Mouse (Mus musculus) neural tube, embryonic 10.5 days (tissue): Measurements from ENCODE around the gene Poc5.
A peak's percentile ranks its signal among the peaks of the same experiment; 100 is the strongest.

Experiments used
- DNase-seq: peaks from one replicate; pipeline ENCODE4 v3.0.0-alpha.2; 2017; ENCODE audit warnings: low spot score; ENCODE audit errors: extremely low spot score

Poc5 gene

GRCm38 (mm10) chr13:96388042-96388888 is at the start of gene Poc5:
Poc5 (plus strand) TSS chr13:96388294.
- peak; percentile 99 for DNase-seq

GRCm38 (mm10) chr13:96341461-96341860 is 46.6 kb upstream of the Poc5 start:
- no peak for DNase-seq

GRCm38 (mm10) chr13:96344778-96345177 is 43.3 kb upstream of the Poc5 start:
- no peak for DNase-seq

- no peak for DNase-seq
Observed at GRCm38 (mm10) chr13:96346581-96346980, 41.5 kb upstream of the Poc5 start.

GRCm38 (mm10) chr13:96350207-96350606 is 37.9 kb upstream of the Poc5 start:
- DNase-seq, result no peak

GRCm38 (mm10) chr13:96351264-96351663 is 36.8 kb upstream of the Poc5 start:
- no peak for DNase-seq

- no peak for DNase-seq
Observed at GRCm38 (mm10) chr13:96375519-96375918, 12.6 kb upstream of the Poc5 start.

- no peak for DNase-seq
Observed at GRCm38 (mm10) chr13:96376871-96377270, 11.2 kb upstream of the Poc5 start.

GRCm38 (mm10) chr13:96377883-96378282 is 10.2 kb upstream of the Poc5 start:
- DNase-seq, result no peak

- DNase-seq, result no peak
Observed at GRCm38 (mm10) chr13:96389301-96389700, 1.2 kb downstream of the Poc5 start.

GRCm38 (mm10) chr13:96401251-96401650 is 13.2 kb downstream of the Poc5 start:
- DNase-seq, result no peak

GRCm38 (mm10) chr13:96405518-96405917 is 17.4 kb downstream of the Poc5 start:
- no peak for DNase-seq

GRCm38 (mm10) chr13:96407040-96407439 is 18.9 kb downstream of the Poc5 start:
- DNase-seq, result no peak

- no peak for DNase-seq
Observed at GRCm38 (mm10) chr13:96408786-96409185, 20.7 kb downstream of the Poc5 start.

- DNase-seq, result no peak
Observed at GRCm38 (mm10) chr13:96414384-96414783, 26.3 kb downstream of the Poc5 start.

- no peak for DNase-seq
Observed at GRCm38 (mm10) chr13:96416380-96416779, 28.3 kb downstream of the Poc5 start.

GRCm38 (mm10) chr13:96417261-96417813 is 29.2 kb downstream of the Poc5 start:
- DNase-seq, result no peak

GRCm38 (mm10) chr13:96418487-96418886 is 30.4 kb downstream of the Poc5 start:
- no peak for DNase-seq

- no peak for DNase-seq
Observed at GRCm38 (mm10) chr13:96421230-96421629, 33.1 kb downstream of the Poc5 start.

GRCm38 (mm10) chr13:96424496-96425274 is 36.6 kb downstream of the Poc5 start:
- no peak for DNase-seq

- no peak for DNase-seq
Observed at GRCm38 (mm10) chr13:96426044-96426443, 38.0 kb downstream of the Poc5 start.

GRCm38 (mm10) chr13:96428531-96428930 is 40.4 kb downstream of the Poc5 start:
- no peak for DNase-seq
